Mouse (Mus musculus) limb, embryonic 14.5 days (tissue): ENCODE measurements around the gene Wdr45b. TPM values are rescaled to one million over a fixed set of nuclear protein-coding genes. Genes with fewer than 3 reads are reported as not detected.
A peak's percentile ranks its signal among the peaks of the same experiment; 100 is the strongest.

Experiments used
- ATAC-seq: fragments of 200-750 bp; cut with Nextera tagmentation; 2 replicates; pipeline ENCODE4 v1.8.0; 2017; ENCODE audit warnings: low read depth, moderate number of reproducible peaks, moderate TSS enrichment; ENCODE audit not compliant: low FRiP score
- DNase-seq: peaks from one replicate; pipeline ENCODE4 v3.0.0-alpha.2; 2015; ENCODE audit warnings: low spot score
- H3K27ac ChIP-seq: fragments of 300-500 bp; sonication (generic); replicated peaks from 2 replicates; pipeline ENCODE4 v1.5.1; 2014; ENCODE audit warnings: low read depth, mild to moderate bottlenecking, low read length, moderate library complexity, mixed read lengths
- H3K27me3 ChIP-seq: fragments of 300-500 bp; sonication (generic); 2 replicates; pipeline ENCODE4 v1.6.1; 2014; ENCODE audit warnings: low read length, mixed read lengths; ENCODE audit not compliant: control insufficient read depth, insufficient read depth
- H3K36me3 ChIP-seq: fragments of 300-500 bp; sonication (generic); 2 replicates; pipeline ENCODE4 v1.6.1; 2014; ENCODE audit warnings: mild to moderate bottlenecking, low read length, moderate library complexity, mixed read lengths; ENCODE audit not compliant: control insufficient read depth, insufficient read depth
- H3K4me1 ChIP-seq: fragments of 300-500 bp; sonication (generic); 2 replicates; pipeline ENCODE4 v1.6.1; 2014; ENCODE audit warnings: antibody characterized with exemption, low read length, mixed read lengths; ENCODE audit not compliant: control insufficient read depth, insufficient read depth
- H3K4me2 ChIP-seq: fragments of 300-500 bp; sonication (generic); replicated peaks from 2 replicates; pipeline ENCODE4 v1.6.1; 2014; ENCODE audit warnings: low read depth, mild to moderate bottlenecking, low read length, moderate library complexity; ENCODE audit not compliant: severe bottlenecking
- H3K4me3 ChIP-seq: fragments of 300-500 bp; sonication (generic); replicated peaks from 2 replicates; pipeline ENCODE4 v1.5.1; 2014; ENCODE audit warnings: low read length
- H3K9ac ChIP-seq: fragments of 300-500 bp; sonication (generic); 2 replicates; pipeline ENCODE4 v1.6.1; 2014; ENCODE audit warnings: mild to moderate bottlenecking, low read depth, low read length, moderate library complexity; ENCODE audit not compliant: severe bottlenecking
- H3K9me3 ChIP-seq: fragments of 300-500 bp; sonication (generic); 2 replicates; pipeline ENCODE4 v1.6.1; 2016; ENCODE audit warnings: low read length; ENCODE audit not compliant: control insufficient read depth
- POLR2A ChIP-seq: fragments of 200-500 bp; IDR thresholded peaks from 2 replicates; pipeline ENCODE4 v1.8.0; 2012; ENCODE audit warnings: inconsistent platforms, mild to moderate bottlenecking, moderate library complexity, borderline replicate concordance; ENCODE audit not compliant: insufficient read depth, insufficient read length; ENCODE audit errors: extremely low read depth
- WGBS: fragments of 180-500 bp; shearing (Covaris S2); extraction: QIAGEN DNeasy Blood & Tissue Kit; methylation state at CpG from one replicate; pipeline ENCODE4 v1.1.7; 2014; 5-methylcytosine and 5-hydroxymethylcytosine counted together
- polyA plus RNA-seq, 2 experiments: library from polyadenylated mRNA; depleted of rRNA in 1 of 2; stranded (reverse) in 1 of 2; unstranded in 1 of 2; fragments of >200 nt; fragmentation: Nextera tagmentation in 1 of 2; extraction: Ambion mirVana in 1 of 2; gene quantifications; 2 replicates each; pipeline versions ENCODE4 v1.2.1 to v1.2.3; 2012 to 2014

Wdr45b gene
- polyA plus RNA-seq (2012; rRNA removed) (94.5 and 110 TPM in 2 replicates), polyA plus RNA-seq (2014; fragmentation: Nextera tagmentation; extraction: Ambion mirVana) (113 and 116 TPM in 2 replicates)

- Histone ChIP-seq H3K4me3 (peak within 1 kb of the TSS; percentile 94), H3K36me3 (peaks cover 5% of the 10 kb centered on the region; the same call in 1 of the 2 replicates), H3K4me1 (peaks cover 17% of the 10 kb centered on the region), H3K4me2 (peak within 1 kb of the TSS; percentile 82), H3K9ac (peak within 1 kb of the TSS; percentile 94), H3K9me3 (no peaks in the 10 kb centered on the region), H3K27me3 (no peaks in the 10 kb centered on the region), H3K27ac (peak within 1 kb of the TSS; percentile 89)
- ATAC-seq: peak; percentile 97
- WGBS: 0% methylated on average over 54 of the region's 69 CpGs
- peak; percentile 96; the same call in 1 of the 2 replicates for TF ChIP-seq POLR2A
- peak; percentile 89 for DNase-seq
Observed at GRCm38 (mm10) chr11:121354091-121354707, at the start of gene Wdr45b. Gene Wdr45b (minus strand): TSS chr11:121354445.

- H3K4me3 ChIP-seq: no peak overlapping the region
- H3K36me3 ChIP-seq: no peaks in the 10 kb centered on the region
- TF ChIP-seq POLR2A: no peak
- no peak overlapping the region for H3K9ac ChIP-seq
- DNase-seq: no peak
- H3K4me1 ChIP-seq: peaks cover 6% of the 10 kb centered on the region
- H3K4me2 ChIP-seq: no peak overlapping the region
- H3K9me3 ChIP-seq: no peaks in the 10 kb centered on the region
- no peak overlapping the region for H3K27ac ChIP-seq
- ATAC-seq: no peak
- WGBS: 94% methylated on average over 3 of the region's 3 CpGs
- H3K27me3 ChIP-seq: no peaks in the 10 kb centered on the region
Observed at GRCm38 (mm10) chr11:121392405-121392804, 38.2 kb upstream of the Wdr45b start.

GRCm38 (mm10) chr11:121390793-121391192 is 36.5 kb upstream of the Wdr45b start:
- ATAC-seq: no peak
- no peaks in the 10 kb centered on the region for H3K27me3 ChIP-seq
- no peak overlapping the region for H3K27ac ChIP-seq
- H3K36me3 ChIP-seq: no peaks in the 10 kb centered on the region
- H3K4me3 ChIP-seq: no peak overlapping the region
- no peak for TF ChIP-seq POLR2A
- DNase-seq: no peak
- H3K4me1 ChIP-seq: peaks cover 11% of the 10 kb centered on the region
- H3K9ac ChIP-seq: no peak overlapping the region
- H3K9me3 ChIP-seq: no peaks in the 10 kb centered on the region
- WGBS: 66% methylated on average over 3 of the region's 3 CpGs
- no peak overlapping the region for H3K4me2 ChIP-seq

GRCm38 (mm10) chr11:121388554-121388945 is 34.3 kb upstream of the Wdr45b start:
- ATAC-seq: no peak
- WGBS: 10% methylated on average over 6 of the region's 6 CpGs
- Histone ChIP-seq H3K4me3 (peak overlapping the region; percentile 64), H3K4me1 (peaks cover 11% of the 10 kb centered on the region), H3K9me3 (no peaks in the 10 kb centered on the region), H3K27ac (no peak overlapping the region), H3K27me3 (no peaks in the 10 kb centered on the region), H3K9ac (no peak overlapping the region), H3K4me2 (peak overlapping the region; percentile 90), H3K36me3 (no peaks in the 10 kb centered on the region)
- TF ChIP-seq POLR2A: no peak
- DNase-seq: no peak

GRCm38 (mm10) chr11:121387750-121388553 is 33.7 kb upstream of the Wdr45b start, which contains the start of gene Rab40b:
Gene Rab40b (minus strand): TSS chr11:121388251.
- Histone ChIP-seq H3K4me1 (peaks cover 11% of the 10 kb centered on the region), H3K4me2 (peak within 1 kb of the TSS; percentile 90), H3K9ac (peak within 1 kb of the TSS; percentile 58), H3K36me3 (no peaks in the 10 kb centered on the region), H3K9me3 (no peaks in the 10 kb centered on the region), H3K27ac (no peak within 1 kb of the TSS), H3K4me3 (peak within 1 kb of the TSS; percentile 64), H3K27me3 (no peaks in the 10 kb centered on the region)
- 1% methylated on average over 60 of the region's 61 CpGs for WGBS
- ATAC-seq: peak; percentile 99
- DNase-seq: peak; percentile 99
- TF ChIP-seq POLR2A: no peak
